In the genomic region with DNA sequence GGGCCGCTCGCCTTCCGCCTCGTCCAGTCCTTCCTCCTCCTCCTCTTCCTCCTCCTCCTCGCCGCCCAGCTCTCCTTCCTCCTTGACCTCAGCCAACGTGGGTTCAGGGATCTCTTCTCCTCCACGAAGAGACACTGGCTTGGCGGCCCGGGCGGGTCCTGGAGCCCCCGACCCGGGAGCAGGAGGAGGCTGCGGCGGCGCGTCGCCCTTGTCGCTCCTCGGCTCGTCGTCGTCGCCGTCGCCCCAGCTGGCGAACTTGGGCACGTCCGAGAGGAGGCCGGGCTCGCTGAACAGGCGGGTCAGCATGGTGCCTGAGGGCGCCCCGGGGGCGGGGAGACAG, we compare ENCODE assay signal across 9 mouse cellular contexts. TPM values are rescaled to one million over a fixed set of nuclear protein-coding genes. Genes with fewer than 3 reads are reported as not detected.
DNase-seq lines count a peak whose midpoint lies in the region; ATAC-seq and TF ChIP-seq lines count a peak whose summit lies in the region.
"Had no signal": no experiment of that assay in that cellular context is flagged by ENCODE, and none has a peak within 500 bp of the region (broad histone marks: within the 10 kb centered on the region; RNA-seq: fewer than 3 reads in every experiment).

No protein-coding gene starts in this region.

- no peak for TF ChIP-seq CTCF in gastrocnemius, adult 2 months (IDR thresholded peaks at IDR 0.05)
- TF ChIP-seq CTCF in E14TG2a.4 (conservative IDR thresholded peaks at IDR 0.05; ENCODE audit: low read length), result no peak

- peak overlapping the region; percentile 50 for H3K4me3 ChIP-seq in gastrocnemius, adult 2 months
- peak overlapping the region; percentile 70 for H3K4me3 ChIP-seq in E14TG2a.4 (replicated peaks; ENCODE audit: low read length)
- peak overlapping the region; percentile 53 for H3K4me3 ChIP-seq in forebrain, embryonic 14.5 days (ENCODE audit: low read depth, low read length)
- peak overlapping the region; percentile 4; the same call in 1 of the 2 replicates for H3K4me3 ChIP-seq in liver, embryonic 15.5 days (replicated peaks)

- H3K27ac ChIP-seq in gastrocnemius, adult 2 months, result no peak overlapping the region
- peak overlapping the region; percentile 98 for H3K27ac ChIP-seq in forebrain, embryonic 14.5 days (ENCODE audit: low read depth, low read length)
- H3K27ac ChIP-seq in liver, embryonic 15.5 days (replicated peaks), result no peak overlapping the region

- no peaks in the 10 kb centered on the region for H3K9me3 ChIP-seq in E14TG2a.4 (ENCODE audit: low read length)
- H3K9me3 ChIP-seq in forebrain, embryonic 14.5 days (replicated peaks; ENCODE audit: control insufficient read depth, low read length), result no peaks in the 10 kb centered on the region
- H3K9me3 ChIP-seq in liver, embryonic 15.5 days (replicated peaks), result no peaks in the 10 kb centered on the region

- 1% methylated on average over 34 of the region's 35 CpGs for WGBS in forebrain, embryonic 14.5 days
- WGBS in liver, embryonic 15.5 days (ENCODE audit: insufficient replicate concordance), result 1% methylated on average over 35 of the region's 35 CpGs

- H3K4me2 ChIP-seq in forebrain, embryonic 14.5 days (ENCODE audit: low read length), result peak overlapping the region; percentile 51
- H3K4me2 ChIP-seq in liver, embryonic 15.5 days, result peak overlapping the region; percentile 41; the same call in 1 of the 2 replicates

- peak overlapping the region; percentile 90 for H3K9ac ChIP-seq in forebrain, embryonic 14.5 days (ENCODE audit: low read length)
- no peak overlapping the region for H3K9ac ChIP-seq in liver, embryonic 15.5 days

- intact Hi-C loops in gastrocnemius, adult 2 months (cut with DNase I), result no loop called here

- ATAC-seq in forebrain, embryonic 14.5 days, result no peak
- ATAC-seq in liver, embryonic 15.5 days (ENCODE audit: insufficient read depth), result no peak

- H3K27me3 ChIP-seq in E14TG2a.4 (ENCODE audit: insufficient read depth, low read length), result peaks cover 100% of the 10 kb centered on the region
- peaks cover 80% of the 10 kb centered on the region for H3K27me3 ChIP-seq in forebrain, embryonic 14.5 days (replicated peaks; ENCODE audit: control insufficient read depth, insufficient read depth, low read length)
- H3K27me3 ChIP-seq in liver, embryonic 15.5 days, result peaks cover 100% of the 10 kb centered on the region

- H3K4me1 ChIP-seq in E14TG2a.4 (replicated peaks; ENCODE audit: low read depth, low read length), result peaks cover 51% of the 10 kb centered on the region
- H3K4me1 ChIP-seq in forebrain, embryonic 14.5 days (ENCODE audit: control insufficient read depth, insufficient read depth, low read length), result peaks cover 9% of the 10 kb centered on the region; the same call in 1 of the 2 replicates
- H3K4me1 ChIP-seq in liver, embryonic 15.5 days (replicated peaks), result peaks cover 15% of the 10 kb centered on the region

- no peak for DNase-seq in gastrocnemius, adult 2 months
- DNase-seq in gastrocnemius, postnatal 10 days, result no peak
- DNase-seq in forebrain, embryonic 14.5 days (ENCODE audit: low spot score), result no peak
- no peak for DNase-seq in right cerebral cortex, postnatal 4 days
- no peak for DNase-seq in ovary, adult 18-20 months (ENCODE audit: low spot score)
- no peak for DNase-seq in kidney, adult 11 months

- no peaks in the 10 kb centered on the region for H3K36me3 ChIP-seq in E14TG2a.4 (ENCODE audit: insufficient read depth, low read length)
- 0 out of 2 replicates have a peak, but pooled peaks cover 16% of the 10 kb centered on the region for H3K36me3 ChIP-seq in forebrain, embryonic 14.5 days (ENCODE audit: control insufficient read depth, insufficient read depth, low read length)
- H3K36me3 ChIP-seq in liver, embryonic 15.5 days (replicated peaks), result no peaks in the 10 kb centered on the region

RNA-seq across cellular contexts. Expression of a gene that starts 1.4 kb away (rescaled TPM):
- total RNA-seq in gastrocnemius, adult 2 months (2021), result not detected
- not detected for total RNA-seq in gastrocnemius, postnatal 10 days (2021)
- 64.1 and 90.9 TPM in 2 replicates for polyA plus RNA-seq in forebrain, embryonic 14.5 days (2014; fragmentation: Nextera tagmentation; extraction: Ambion mirVana)
- polyA plus RNA-seq in liver, embryonic 15.5 days (2015; fragmentation: Nextera tagmentation; extraction: Ambion mirVana), result not detected in 2 replicates
- polyA plus RNA-seq: large intestine, adult 2 months had no signal

RNA-seq across cellular contexts. Expression of a gene that starts 20.2 kb away (rescaled TPM):
- not detected for total RNA-seq in gastrocnemius, adult 2 months (2021)
- under 1 TPM; 0.35 to 0.70 TPM for total RNA-seq in gastrocnemius, postnatal 10 days (2021)
- 33.1 and 42.2 TPM in 2 replicates for polyA plus RNA-seq in forebrain, embryonic 14.5 days (2014; fragmentation: Nextera tagmentation; extraction: Ambion mirVana)
- polyA plus RNA-seq in liver, embryonic 15.5 days (2015; fragmentation: Nextera tagmentation; extraction: Ambion mirVana), result 0.59 and 0.93 TPM in 2 replicates

RNA-seq across cellular contexts. Expression of a gene that starts 30.2 kb away (rescaled TPM):
- 10 to 100 TPM; 11.8 to 12.1 TPM for total RNA-seq in gastrocnemius, adult 2 months (2021)
- total RNA-seq in gastrocnemius, postnatal 10 days (2021), result 10 to 100 TPM; 11.4 to 12.1 TPM
- 43.8 and 46.6 TPM in 2 replicates for polyA plus RNA-seq in forebrain, embryonic 14.5 days (2014; fragmentation: Nextera tagmentation; extraction: Ambion mirVana)
- 16.4 and 19.6 TPM in 2 replicates for polyA plus RNA-seq in liver, embryonic 15.5 days (2015; fragmentation: Nextera tagmentation; extraction: Ambion mirVana)

RNA-seq across cellular contexts. Expression of a gene that starts 55.6 kb away (rescaled TPM):
- total RNA-seq in gastrocnemius, adult 2 months (2021), result 1,000 to 10,000 TPM; 3,050 to 3,067 TPM
- 100 to 1,000 TPM; 585 to 712 TPM for total RNA-seq in gastrocnemius, postnatal 10 days (2021)
- 0.23 TPM in 1 of 2 replicates, not detected in the other for polyA plus RNA-seq in forebrain, embryonic 14.5 days (2014; fragmentation: Nextera tagmentation; extraction: Ambion mirVana)
- 1.1 and 1.7 TPM in 2 replicates for polyA plus RNA-seq in liver, embryonic 15.5 days (2015; fragmentation: Nextera tagmentation; extraction: Ambion mirVana)

RNA-seq across cellular contexts. Expression of a gene that starts 58.2 kb away (rescaled TPM):
- 1 to 10 TPM; 1.8 to 5.9 TPM for total RNA-seq in gastrocnemius, adult 2 months (2021)
- total RNA-seq in gastrocnemius, postnatal 10 days (2021), result under 1 TPM; 0.28 to 0.77 TPM
- 0.32 and 0.36 TPM in 2 replicates for polyA plus RNA-seq in forebrain, embryonic 14.5 days (2014; fragmentation: Nextera tagmentation; extraction: Ambion mirVana)
- polyA plus RNA-seq in liver, embryonic 15.5 days (2015; fragmentation: Nextera tagmentation; extraction: Ambion mirVana), result not detected in 2 replicates
- polyA plus RNA-seq: large intestine, adult 2 months had no signal

Comparison
In these comparisons a context has a peak if more than half of its experiments do, and no peak if none do; other contexts are left out.
1. H3K4me3 ChIP-seq: peak in every context shown above with its lines; median percentile 70 in E14TG2a.4; 53 in forebrain, embryonic 14.5 days; 50 in gastrocnemius, adult 2 months; 4 in liver, embryonic 15.5 days.